Mouse (Mus musculus): Measurements from ENCODE around the gene Myh6.
"Not testable (repeated sequence)": the region's sequence is repeated elsewhere in the genome, so short reads cannot be mapped to it uniquely, and the experiment has no call there.

Myh6 gene

GRCm38 (mm10) chr14:54966320-54966977 is at the start of gene Myh6:
TSS of gene Myh6 (minus strand) at chr14:54966927.
- DNase-seq (ENCODE audit: low read depth, low spot score), result no peak

GRCm38 (mm10) chr14:55015767-55016111 is 49.0 kb upstream of the Myh6 start:
- no peak for DNase-seq (ENCODE audit: low read depth, low spot score)

GRCm38 (mm10) chr14:55014991-55015766 is 48.5 kb upstream of the Myh6 start, which contains the start of gene Ngdn:
TSS of gene Ngdn (plus strand) at chr14:55015454.
- peak; percentile 99 for DNase-seq (ENCODE audit: low read depth, low spot score)

GRCm38 (mm10) chr14:55014591-55014990 is 47.9 kb upstream of the Myh6 start:
- DNase-seq (ENCODE audit: low read depth, low spot score), result no peak

GRCm38 (mm10) chr14:55011116-55011515 is 44.4 kb upstream of the Myh6 start:
- peak; percentile 65 for DNase-seq (ENCODE audit: low read depth, low spot score)

- DNase-seq (ENCODE audit: low read depth, low spot score), result no peak
These were observed 41.7 kb upstream of the Myh6 start for GRCm38 (mm10) chr14:55008417-55008816.

GRCm38 (mm10) chr14:55007120-55007908 is 40.6 kb upstream of the Myh6 start:
- DNase-seq (ENCODE audit: low read depth, low spot score), result no peak

GRCm38 (mm10) chr14:55006541-55006940 is 39.8 kb upstream of the Myh6 start:
- no peak for DNase-seq (ENCODE audit: low read depth, low spot score)

GRCm38 (mm10) chr14:55005967-55006366 is 39.2 kb upstream of the Myh6 start:
- DNase-seq (ENCODE audit: low read depth, low spot score), result no peak

- DNase-seq (ENCODE audit: low read depth, low spot score), result no peak
These were observed 38.8 kb upstream of the Myh6 start for GRCm38 (mm10) chr14:55005506-55005905.

GRCm38 (mm10) chr14:55003878-55004855 is 37.4 kb upstream of the Myh6 start:
- DNase-seq (ENCODE audit: low read depth, low spot score), result no peak

GRCm38 (mm10) chr14:55002687-55003120 is 36.0 kb upstream of the Myh6 start:
- DNase-seq (ENCODE audit: low read depth, low spot score), result no peak

GRCm38 (mm10) chr14:55001938-55002686 is 35.4 kb upstream of the Myh6 start:
- DNase-seq (ENCODE audit: low read depth, low spot score), result no peak

GRCm38 (mm10) chr14:55001446-55001845 is 34.7 kb upstream of the Myh6 start:
- no peak for DNase-seq (ENCODE audit: low read depth, low spot score)

GRCm38 (mm10) chr14:55000814-55001213 is 34.1 kb upstream of the Myh6 start:
- no peak for DNase-seq (ENCODE audit: low read depth, low spot score)

GRCm38 (mm10) chr14:54999868-55000267 is 33.1 kb upstream of the Myh6 start:
- not testable (repeated sequence) for DNase-seq (ENCODE audit: low read depth, low spot score)

- no peak for DNase-seq (ENCODE audit: low read depth, low spot score)
These were observed 32.0 kb upstream of the Myh6 start for GRCm38 (mm10) chr14:54998680-54999079.

- no peak for DNase-seq (ENCODE audit: low read depth, low spot score)
These were observed 30.6 kb upstream of the Myh6 start for GRCm38 (mm10) chr14:54997297-54997696.

GRCm38 (mm10) chr14:54996793-54997192 is 30.1 kb upstream of the Myh6 start:
- no peak for DNase-seq (ENCODE audit: low read depth, low spot score)

GRCm38 (mm10) chr14:54995457-54996138 is 28.9 kb upstream of the Myh6 start:
- peak; percentile 13 for DNase-seq (ENCODE audit: low read depth, low spot score)
